Mouse (Mus musculus): ENCODE results near the gene Them7.

GRCm38 (mm10) chr2:105242940-105243339, 18.8 kb downstream of the Them7 start:
- TF ChIP-seq CTCF (IDR thresholded peaks at IDR 0.05; ENCODE audit: low read depth, low read length) = no peak
- TF ChIP-seq POLR2A (IDR thresholded peaks at IDR 0.05; ENCODE audit: insufficient read depth, low read length) = no peak

Data from ES-Bruce4 (cell line).